Mouse (Mus musculus) Muller cell, postnatal 12 days (primary cell): Measurements from ENCODE around the gene Ip6k3.

Source experiments
- DNase-seq: peaks from one replicate; pipeline ENCODE4 v3.0.0-alpha.2; 2015; ENCODE audit errors: inconsistent ontology term

The Ip6k3 gene

DNA sequence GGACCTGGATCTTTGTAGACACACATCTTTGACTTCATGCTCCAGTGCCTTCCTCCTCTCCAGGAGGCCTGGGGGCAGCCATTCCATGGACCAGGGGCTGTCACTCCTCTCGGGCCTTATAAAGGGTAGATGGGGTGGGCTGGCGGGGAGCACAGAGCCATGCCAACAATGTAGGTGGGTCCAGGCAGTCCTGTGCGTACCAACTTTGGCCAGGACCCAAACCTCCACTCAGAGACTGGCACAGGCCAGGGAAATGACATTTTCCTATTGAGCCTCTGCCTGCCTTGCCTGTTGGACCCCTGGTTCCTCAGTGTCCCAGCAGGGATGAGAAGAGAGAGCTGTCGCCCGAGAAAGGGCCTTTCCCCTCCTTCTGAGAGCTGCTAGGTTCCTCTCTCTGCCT is 14.8 kb upstream of the Ip6k3 start:
- DNase-seq, result no peak

DNA sequence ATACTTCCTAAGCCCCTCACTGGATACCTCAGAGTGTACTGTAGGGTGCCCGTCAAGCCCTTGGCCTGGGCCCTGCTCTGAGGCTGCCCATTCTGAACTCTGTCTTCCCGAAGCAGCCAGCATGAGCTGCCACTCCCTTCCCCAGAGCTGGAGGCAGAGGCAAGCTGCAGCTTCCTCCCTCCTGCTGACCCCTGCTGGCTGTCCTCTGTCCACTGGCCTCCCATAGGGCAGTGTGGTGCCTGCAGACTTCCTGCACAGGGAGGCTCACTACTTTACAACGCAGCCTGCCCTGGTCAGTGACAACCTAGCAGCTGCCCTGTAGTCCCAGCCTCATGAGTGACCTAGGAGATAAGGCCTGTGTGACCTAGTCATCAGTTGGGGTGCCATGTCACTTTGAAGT is 14.1 kb upstream of the Ip6k3 start:
- DNase-seq, result no peak

GRCm38 (mm10) chr17:27179681-27180280 is 12.2 kb upstream of the Ip6k3 start:
- peak; percentile 56 for DNase-seq

DNA sequence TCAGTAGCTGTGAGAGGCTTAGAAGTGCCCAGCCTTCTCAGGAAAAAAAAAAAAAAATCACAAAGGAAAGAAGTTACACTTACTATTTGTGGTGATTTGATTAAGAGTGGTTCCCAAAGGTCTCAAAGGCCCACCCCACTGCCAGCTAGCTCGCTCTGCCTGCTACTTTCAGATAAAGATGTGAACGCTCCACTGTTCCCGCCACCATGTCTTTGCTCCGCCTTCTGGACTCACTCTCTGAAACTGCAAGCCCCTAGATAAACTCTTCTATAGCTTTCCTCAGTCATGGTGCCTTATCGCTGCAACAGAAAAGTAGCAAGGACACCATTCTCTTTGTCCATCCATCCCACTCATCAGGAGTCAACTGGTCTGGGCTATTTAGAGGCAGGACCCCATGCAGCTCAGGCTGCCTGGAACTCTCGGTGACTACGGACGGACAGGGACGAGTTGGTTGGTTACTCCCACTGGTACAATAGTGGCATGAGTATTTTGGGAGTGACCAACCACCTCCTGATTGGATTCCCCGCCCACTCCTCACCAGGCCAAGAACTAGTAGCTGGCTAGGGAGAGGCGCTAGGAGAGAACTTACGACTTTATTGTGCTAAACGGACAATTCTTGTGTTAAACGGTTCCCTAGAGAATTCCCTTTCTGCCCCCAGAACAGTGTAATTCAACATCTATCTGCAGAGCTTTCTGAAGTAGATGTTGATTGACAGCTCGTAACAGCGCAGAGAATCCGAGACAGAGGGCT is 11.0 kb upstream of the Ip6k3 start:
- DNase-seq, result no peak

DNA sequence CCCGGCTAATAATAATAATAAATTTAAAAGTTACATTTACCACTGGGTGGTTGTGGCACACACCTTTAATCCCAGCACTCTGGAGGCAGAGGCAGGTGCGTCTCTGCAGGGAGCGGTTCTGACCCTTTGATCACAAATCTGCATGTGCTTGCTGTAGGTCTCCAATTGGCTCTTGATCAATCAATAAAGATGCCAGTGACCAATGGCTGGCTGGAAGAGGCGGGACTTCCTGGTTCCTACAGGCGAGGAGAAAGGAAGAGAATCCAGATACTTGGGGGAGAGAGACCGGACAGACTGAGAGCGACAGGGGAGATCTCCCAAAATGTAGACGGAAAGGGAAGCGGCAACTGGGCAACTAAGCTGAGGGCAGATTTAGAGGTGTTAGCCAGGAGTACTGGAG is 10.4 kb upstream of the Ip6k3 start:
- no peak for DNase-seq

DNA sequence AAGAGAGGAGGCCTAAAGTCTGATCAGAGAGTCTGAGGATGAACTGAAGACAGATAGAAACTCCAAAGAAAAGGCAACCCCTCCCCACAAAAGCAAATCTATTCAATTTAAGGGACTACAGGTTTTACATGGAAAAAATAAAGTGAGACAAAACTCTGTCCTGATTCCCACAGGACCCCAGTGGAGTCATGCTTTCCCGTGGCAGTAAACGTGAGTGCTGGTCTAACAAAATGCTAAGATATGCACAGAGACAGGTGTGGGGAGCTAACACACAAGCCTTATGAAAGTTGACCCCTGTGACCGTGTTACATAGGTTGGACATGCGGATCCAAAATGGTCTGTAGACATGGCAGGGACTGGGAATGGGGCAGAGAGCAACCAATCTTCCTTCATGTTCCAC is 9.2 kb upstream of the Ip6k3 start:
- no peak for DNase-seq

- no peak for DNase-seq
These were observed 8.7 kb upstream of the Ip6k3 start for GRCm38 (mm10) chr17:27176287-27176686.

DNA sequence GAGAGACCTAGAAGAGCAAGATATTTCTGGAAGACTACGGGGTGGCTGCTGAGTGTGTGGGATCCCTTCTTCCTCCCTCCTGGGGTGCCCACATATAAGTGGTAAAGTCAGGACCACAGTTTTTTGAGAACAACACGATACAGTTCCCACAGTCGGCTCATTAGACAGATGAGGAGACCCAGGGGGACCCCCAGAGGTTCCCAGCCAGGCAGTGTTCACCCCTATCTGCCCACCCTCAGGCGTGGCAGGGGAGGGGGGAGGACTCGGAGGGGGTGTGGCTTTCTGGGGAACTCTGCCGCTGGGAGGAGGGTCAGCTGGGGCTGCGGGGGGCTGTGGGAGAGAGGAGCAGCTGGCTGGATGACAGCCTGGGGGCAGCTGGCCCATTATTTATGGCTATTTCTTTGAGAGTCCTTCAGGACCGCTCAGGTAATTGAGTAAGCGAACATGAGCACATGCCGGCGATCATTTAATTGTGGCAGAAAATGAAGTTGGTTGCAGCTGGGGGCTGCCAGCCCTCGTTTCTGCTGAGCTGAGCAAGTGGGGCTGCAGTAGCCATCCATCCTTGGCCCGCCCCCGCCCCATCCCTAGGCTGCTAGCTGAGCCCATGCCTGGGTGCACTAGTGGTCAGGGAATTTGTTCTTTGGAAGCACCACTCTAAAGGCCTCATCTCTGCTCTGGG is 7.7 kb upstream of the Ip6k3 start:
- no peak for DNase-seq

- DNase-seq, result no peak
These were observed 6.1 kb upstream of the Ip6k3 start for GRCm38 (mm10) chr17:27173715-27174114.

DNA sequence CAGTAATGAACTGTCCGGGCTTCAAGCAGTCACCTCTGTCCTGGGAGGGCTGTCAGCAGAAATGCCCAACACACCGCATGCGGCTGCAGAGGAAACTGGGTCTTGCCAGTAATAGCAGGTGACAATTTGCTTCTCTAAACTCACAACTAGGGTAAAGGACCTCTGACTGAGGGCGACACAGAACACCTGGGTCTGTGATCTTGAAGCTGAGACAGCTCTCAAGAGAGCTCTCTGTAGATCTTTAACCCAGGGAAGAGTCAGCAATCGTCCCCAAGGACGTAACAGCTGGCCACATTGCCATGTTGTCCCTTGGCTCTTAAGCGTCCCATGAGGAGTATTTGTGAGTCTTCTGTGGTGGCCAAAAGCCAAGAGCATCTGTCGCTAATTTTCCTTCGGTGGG is 4.9 kb upstream of the Ip6k3 start:
- DNase-seq, result no peak

DNA sequence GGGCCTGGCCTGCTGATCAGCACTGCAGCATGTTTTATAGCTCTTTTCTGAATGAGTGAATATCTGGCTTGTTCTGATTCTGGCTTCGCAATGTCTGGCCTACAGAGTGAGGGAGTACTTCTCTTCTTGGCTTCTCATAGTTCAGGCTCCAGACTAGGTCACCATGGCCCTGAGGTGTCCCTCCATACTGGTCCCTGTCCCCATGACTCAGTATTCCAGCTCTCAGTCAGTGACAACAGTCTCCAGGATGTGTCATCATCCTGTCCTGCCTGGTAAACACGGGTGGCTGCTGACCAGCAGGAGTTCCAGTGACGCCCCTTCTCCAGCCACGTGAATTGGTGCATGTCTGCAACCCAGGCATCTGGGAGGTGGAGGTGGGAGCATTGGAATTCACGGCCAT is 3.5 kb upstream of the Ip6k3 start:
- no peak for DNase-seq

- DNase-seq, result no peak
These were observed 2.5 kb upstream of the Ip6k3 start for GRCm38 (mm10) chr17:27169952-27170695.

- no peak for DNase-seq
These were observed 974 bp upstream of the Ip6k3 start for GRCm38 (mm10) chr17:27168569-27168968.

GRCm38 (mm10) chr17:27166901-27167300 is 694 bp downstream of the Ip6k3 start:
- no peak for DNase-seq

DNA sequence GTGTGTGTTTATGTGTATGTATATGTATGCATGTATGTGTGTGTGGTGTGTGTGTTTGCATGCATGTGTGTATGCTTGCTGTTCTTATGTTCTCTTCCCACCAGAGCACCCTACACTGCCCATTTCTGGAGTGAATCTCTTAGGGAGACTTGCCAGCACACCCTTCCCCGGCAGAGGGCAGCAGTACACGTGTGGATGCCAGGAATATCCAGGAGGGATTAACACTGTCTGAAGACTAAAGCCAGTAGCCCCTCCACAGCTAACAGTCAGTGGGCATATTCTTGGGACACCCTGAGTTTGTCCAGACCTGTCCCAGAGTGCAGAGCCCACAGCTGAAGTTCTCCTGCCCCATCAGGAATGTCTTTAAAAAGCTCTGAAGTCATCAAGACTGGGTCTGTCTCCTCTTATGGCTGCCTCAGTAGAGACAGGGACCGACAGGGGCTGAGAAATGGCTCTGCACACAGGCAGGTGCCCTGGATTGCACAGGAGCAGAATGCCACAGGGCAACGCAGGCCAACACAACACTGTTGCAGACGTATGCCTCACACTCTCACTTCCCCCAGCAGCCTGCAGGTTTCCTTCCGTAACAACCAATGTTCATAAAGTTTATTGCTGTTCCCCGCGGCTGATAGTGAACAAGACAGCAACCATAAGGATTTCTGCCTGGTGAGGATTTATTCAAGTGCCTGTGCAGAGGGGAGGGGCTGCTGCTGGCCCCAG is 2.4 kb downstream of the Ip6k3 start:
- peak; percentile 53 for DNase-seq

DNA sequence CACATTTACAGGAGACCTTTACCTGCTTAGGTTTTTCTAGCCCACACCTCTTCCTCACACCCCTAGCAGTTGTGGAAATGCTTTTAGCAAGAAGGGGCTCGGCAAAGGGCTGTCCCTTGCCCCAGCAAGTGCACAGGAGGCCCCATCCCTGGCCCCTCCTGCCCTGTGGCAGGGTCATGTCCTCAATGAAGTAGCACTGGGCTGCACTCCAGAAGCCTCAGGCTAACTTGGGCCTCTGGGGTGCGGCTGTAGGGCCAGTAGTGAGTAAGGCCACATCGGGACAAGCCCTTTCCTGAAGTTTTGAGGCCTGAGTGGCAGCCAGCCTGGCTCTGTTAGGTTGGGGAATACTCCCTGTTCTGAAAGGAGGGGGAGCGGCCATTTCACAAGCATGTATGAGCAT is 6.7 kb downstream of the Ip6k3 start:
- peak; percentile 74 for DNase-seq

- DNase-seq, result no peak
These were observed 8.4 kb downstream of the Ip6k3 start for GRCm38 (mm10) chr17:27159169-27159568.

DNA sequence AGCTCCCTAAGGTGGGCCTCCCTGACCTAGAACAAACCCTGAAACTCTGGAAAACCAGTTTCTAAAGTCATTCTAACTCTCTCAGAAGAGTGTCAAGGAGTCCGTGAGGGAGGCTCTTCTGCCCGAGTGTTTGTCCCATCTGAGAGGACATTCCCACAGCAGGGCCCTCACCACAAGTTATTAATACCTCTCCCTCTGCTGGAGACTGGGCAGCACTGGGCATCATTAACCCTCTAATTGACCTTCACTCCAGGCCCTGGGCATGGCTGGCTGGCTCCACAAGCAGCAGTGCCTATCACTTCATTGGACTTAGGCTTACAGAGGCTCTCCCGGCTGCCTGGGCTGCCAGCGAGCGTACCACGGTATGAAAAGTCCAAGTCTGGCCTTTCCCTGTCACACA is 9.2 kb downstream of the Ip6k3 start:
- DNase-seq, result peak; percentile 50

GRCm38 (mm10) chr17:27155752-27156151 is 11.8 kb downstream of the Ip6k3 start:
- DNase-seq, result no peak

DNA sequence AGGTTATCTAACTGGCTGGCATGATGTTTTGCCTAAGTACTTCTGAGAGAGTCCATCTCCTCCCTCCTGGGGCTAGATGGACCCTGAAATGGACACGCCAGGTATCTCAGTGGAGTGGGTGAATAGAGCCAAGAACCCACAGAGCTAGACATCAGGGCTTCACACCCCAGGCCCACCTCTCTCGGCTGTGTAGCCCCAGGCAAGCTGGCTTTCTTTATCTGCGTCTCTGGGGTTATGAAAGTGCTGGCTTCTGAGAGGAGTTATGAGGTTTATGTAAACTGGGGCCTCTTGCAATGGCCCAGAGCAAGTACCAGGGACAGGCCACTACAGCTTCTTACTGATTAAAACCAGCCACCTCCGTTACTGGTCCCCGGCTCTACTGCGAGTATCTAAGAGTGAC is 12.7 kb downstream of the Ip6k3 start:
- no peak for DNase-seq

- DNase-seq, result peak; percentile 87
These were observed 13.3 kb downstream of the Ip6k3 start for GRCm38 (mm10) chr17:27154256-27154655.

- DNase-seq, result peak; percentile 87
These were observed 13.8 kb downstream of the Ip6k3 start for GRCm38 (mm10) chr17:27153773-27154193.
